Mouse (Mus musculus) CD4-positive, CD25-positive, alpha-beta regulatory T cell, adult 9 weeks (primary cell): Measurements from ENCODE around the gene 4930447F04Rik. TPM values are rescaled to one million over a fixed set of nuclear protein-coding genes. Genes with fewer than 3 reads are reported as not detected.

Experiments
- polyA plus RNA-seq: library from polyadenylated mRNA; unstranded; fragments of 100-300 nt; shearing (Covaris generic); gene quantifications from one replicate; pipeline ENCODE4 v1.2.1, GENCODE M21; 2017

4930447F04Rik gene
- polyA plus RNA-seq, result not detected

DNA sequence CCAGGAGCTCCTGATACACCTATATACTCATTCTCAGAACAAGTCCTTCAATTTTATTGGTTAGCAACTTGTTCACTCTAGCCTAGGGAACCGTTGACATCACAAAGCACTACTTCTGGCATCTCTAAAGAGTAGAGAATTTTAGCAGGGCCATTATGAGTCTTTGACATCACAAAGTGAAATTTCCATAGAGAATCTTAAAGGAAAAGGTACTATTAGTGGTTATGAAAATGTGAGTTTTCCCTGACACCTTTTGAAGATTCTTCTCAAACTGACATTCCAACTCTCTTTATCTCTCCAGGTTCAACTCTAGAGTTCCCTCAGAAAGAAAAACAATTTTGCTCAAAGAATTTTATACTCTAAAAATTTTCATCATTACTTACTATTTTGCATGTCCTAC, at the start of gene 4930447F04Rik:
TSS of gene 4930447F04Rik (minus strand) at position 101 of the 400 bp plus-strand sequence.

